Mouse (Mus musculus): ENCODE measurements around the gene Olfr1459.

Olfr1459 gene

GRCm38 (mm10) chr19:13149449-13149848 lies at the start of gene Olfr1459:
Olfr1459 (minus strand) TSS chr19:13149549.
- DNase-seq: no peak

DNA sequence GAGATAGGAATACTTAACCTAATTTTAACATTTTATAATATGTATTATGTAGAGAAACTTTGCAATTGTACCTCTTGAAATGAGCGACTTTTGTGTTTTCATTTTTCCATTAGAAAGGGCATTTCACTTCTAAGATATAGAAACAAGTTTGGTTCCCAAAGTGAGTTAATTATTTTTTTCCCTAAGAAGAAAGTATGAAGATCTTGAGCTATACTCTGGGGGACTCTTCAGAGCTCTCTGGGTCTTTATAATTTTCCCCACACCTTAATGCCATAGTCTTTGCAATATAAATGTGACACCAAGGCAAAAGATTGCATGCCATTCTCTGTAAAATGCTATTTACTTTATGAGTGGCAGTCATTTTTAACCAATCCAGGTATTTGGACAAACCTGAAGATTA lies 36.1 kb upstream of the Olfr1459 start, which contains the start of gene Olfr1462:
Gene Olfr1462 (plus strand): TSS at position 301 of the 400 bp plus-strand sequence.
- DNase-seq: no peak

GRCm38 (mm10) chr19:13162700-13163099 lies 13.4 kb upstream of the Olfr1459 start, which contains the start of gene Olfr1461:
Olfr1461 (plus strand) TSS chr19:13163000.
- DNase-seq: no peak

DNA sequence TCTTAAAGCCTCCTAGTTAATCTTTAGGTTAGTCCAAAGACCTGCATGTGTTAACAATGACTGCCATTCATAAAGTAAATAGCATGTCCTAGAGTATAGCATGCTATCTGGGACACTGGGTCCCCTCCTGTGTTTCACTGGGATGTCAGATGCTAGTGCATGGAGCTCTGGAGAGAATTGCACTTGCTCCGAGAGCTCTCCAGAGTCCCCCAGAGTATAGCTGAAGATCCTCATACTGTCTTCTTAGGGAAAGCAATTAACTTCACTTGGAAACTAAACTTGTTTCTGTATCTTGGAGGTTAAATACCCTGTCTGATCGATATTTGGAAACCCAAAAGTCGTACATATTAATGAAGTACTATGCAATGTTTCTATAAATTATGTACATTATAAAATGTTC lies 42.7 kb downstream of the Olfr1459 start, which contains the start of gene Olfr1458:
Gene Olfr1458 (minus strand): TSS at position 101 of the 400 bp plus-strand sequence.
- DNase-seq: no peak

DNA sequence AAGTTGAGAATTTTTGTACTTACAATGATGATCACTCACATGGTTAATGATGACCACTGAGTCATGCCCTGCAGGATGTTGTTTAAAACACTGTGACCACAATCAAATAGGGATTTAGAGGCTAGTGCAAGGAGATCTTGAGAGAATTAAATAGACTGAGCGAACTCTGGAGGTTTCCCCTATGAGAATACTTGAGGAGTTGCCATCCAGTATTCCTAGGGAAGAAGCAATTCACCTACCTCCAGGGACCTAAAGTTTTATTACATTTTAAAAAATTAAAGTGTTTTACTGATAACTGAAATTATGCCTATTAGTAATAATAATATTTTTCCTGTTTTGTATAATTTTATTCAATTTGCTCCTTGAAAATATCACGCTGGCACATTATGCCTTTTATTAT lies 51.6 kb downstream of the Olfr1459 start, which contains the start of gene Olfr1457:
Gene Olfr1457 (minus strand): TSS at position 101 of the 400 bp plus-strand sequence.
- no peak for DNase-seq

- DNase-seq: no peak
These were observed 55.4 kb downstream of the Olfr1459 start for GRCm38 (mm10) chr19:13093908-13094307.
